Mouse (Mus musculus): Measurements from ENCODE around the gene Fgfr2. TPM values are rescaled to one million over a fixed set of nuclear protein-coding genes. Genes with fewer than 3 reads are reported as not detected.
A peak's percentile ranks its signal among the peaks of the same experiment; 100 is the strongest.

Gene Fgfr2
- total RNA-seq, 2 experiments from 2014 or later, result 47.6 to 49.5 TPM

GRCm38 (mm10) chr7:132747096-132747495 lies 376.1 kb downstream of the Fgfr2 start:
- Histone ChIP-seq H3K4me3 (no peak overlapping the region), H3K27ac (peak overlapping the region; percentile 48)
- no peak for DNase-seq (ENCODE audit: low spot score in 2 of 2)
- no peak for TF ChIP-seq CTCF (conservative IDR thresholded peaks at IDR 0.05)

- DNase-seq (ENCODE audit: low spot score in 2 of 2), result peak in 1 of 2 experiments; percentile 60
- H3K27ac ChIP-seq, result peak overlapping the region; percentile 78
- no peak for TF ChIP-seq CTCF (conservative IDR thresholded peaks at IDR 0.05)
- no peak overlapping the region for H3K4me3 ChIP-seq
These were observed 380.2 kb downstream of the Fgfr2 start for GRCm38 (mm10) chr7:132742912-132743311.

- no peak for DNase-seq (ENCODE audit: low spot score in 2 of 2)
- Histone ChIP-seq H3K27ac (no peak overlapping the region), H3K4me3 (no peak overlapping the region)
- no peak for TF ChIP-seq CTCF (conservative IDR thresholded peaks at IDR 0.05)
These were observed 383.3 kb downstream of the Fgfr2 start for GRCm38 (mm10) chr7:132739829-132740228.

GRCm38 (mm10) chr7:132738844-132739243 lies 384.3 kb downstream of the Fgfr2 start:
- Histone ChIP-seq H3K4me3 (no peak overlapping the region), H3K27ac (no peak overlapping the region)
- TF ChIP-seq CTCF (conservative IDR thresholded peaks at IDR 0.05), result no peak
- DNase-seq (ENCODE audit: low spot score in 2 of 2), result no peak

- no peak for DNase-seq (ENCODE audit: low spot score in 2 of 2)
- H3K27ac ChIP-seq, result peak overlapping the region; percentile 79
- TF ChIP-seq CTCF (conservative IDR thresholded peaks at IDR 0.05), result no peak
- no peak overlapping the region for H3K4me3 ChIP-seq
These were observed 386.9 kb downstream of the Fgfr2 start for GRCm38 (mm10) chr7:132736099-132736862.

- Histone ChIP-seq H3K4me3 (no peak overlapping the region), H3K27ac (peak overlapping the region; percentile 79; the same call in 1 of the 2 replicates)
- no peak for DNase-seq (ENCODE audit: low spot score in 2 of 2)
- TF ChIP-seq CTCF (conservative IDR thresholded peaks at IDR 0.05), result peak; percentile 71
These were observed 388.0 kb downstream of the Fgfr2 start for GRCm38 (mm10) chr7:132735145-132735544.

GRCm38 (mm10) chr7:132734222-132734621 lies 388.9 kb downstream of the Fgfr2 start:
- peak overlapping the region; percentile 79 for H3K27ac ChIP-seq
- DNase-seq (ENCODE audit: low spot score in 2 of 2), result no peak
- H3K4me3 ChIP-seq, result no peak overlapping the region
- no peak for TF ChIP-seq CTCF (conservative IDR thresholded peaks at IDR 0.05)

GRCm38 (mm10) chr7:132733521-132733920 lies 389.6 kb downstream of the Fgfr2 start:
- Histone ChIP-seq H3K4me3 (no peak overlapping the region), H3K27ac (peak overlapping the region; percentile 79)
- no peak for DNase-seq (ENCODE audit: low spot score in 2 of 2)
- TF ChIP-seq CTCF (conservative IDR thresholded peaks at IDR 0.05), result no peak

- Histone ChIP-seq H3K4me3 (no peak overlapping the region), H3K27ac (peak overlapping the region; percentile 78)
- no peak for DNase-seq (ENCODE audit: low spot score in 2 of 2)
- no peak for TF ChIP-seq CTCF (conservative IDR thresholded peaks at IDR 0.05)
These were observed 390.9 kb downstream of the Fgfr2 start for GRCm38 (mm10) chr7:132732136-132732789.

GRCm38 (mm10) chr7:132731558-132731957 lies 391.6 kb downstream of the Fgfr2 start:
- peak in 1 of 2 experiments; percentile 33 for DNase-seq (ENCODE audit: low spot score in 2 of 2)
- Histone ChIP-seq H3K27ac (peak overlapping the region; percentile 78), H3K4me3 (no peak overlapping the region)
- no peak for TF ChIP-seq CTCF (conservative IDR thresholded peaks at IDR 0.05)

- TF ChIP-seq CTCF (conservative IDR thresholded peaks at IDR 0.05), result no peak
- DNase-seq (ENCODE audit: low spot score in 2 of 2), result no peak
- Histone ChIP-seq H3K4me3 (no peak overlapping the region), H3K27ac (peak overlapping the region; percentile 78)
These were observed 392.6 kb downstream of the Fgfr2 start for GRCm38 (mm10) chr7:132730510-132730909.

GRCm38 (mm10) chr7:132729093-132729831 lies 393.9 kb downstream of the Fgfr2 start:
- DNase-seq (ENCODE audit: low spot score in 2 of 2), result no peak
- Histone ChIP-seq H3K27ac (peak overlapping the region; percentile 78), H3K4me3 (no peak overlapping the region)
- TF ChIP-seq CTCF (conservative IDR thresholded peaks at IDR 0.05), result no peak
